Mouse (Mus musculus) limb, embryonic 15.5 days (tissue): ENCODE measurements at regions not wholly inside any gene's neighbourhood (a gene's known extent, or its start where the extent isn't known, plus 50 kb on each side); places are given as distances from the start of the nearest gene placed in this dataset.

Experiments
- ATAC-seq: fragments of 200-750 bp; cut with Nextera tagmentation; 2 replicates; pipeline ENCODE4 v1.8.0; 2017; ENCODE audit warnings: low read depth, moderate TSS enrichment; ENCODE audit not compliant: insufficient number of reproducible peaks, low FRiP score, low TSS enrichment
- H3K27ac ChIP-seq: fragments of 300-500 bp; sonication (generic); 2 replicates; pipeline ENCODE4 v1.5.1; 2015; ENCODE audit warnings: moderate library complexity, mild to moderate bottlenecking, inconsistent platforms
- H3K27me3 ChIP-seq: fragments of 300-500 bp; sonication (generic); 2 replicates; pipeline ENCODE4 v1.6.1; 2015; ENCODE audit warnings: inconsistent platforms
- H3K36me3 ChIP-seq: fragments of 300-500 bp; sonication (generic); 2 replicates; pipeline ENCODE4 v1.6.1; 2015; ENCODE audit warnings: inconsistent platforms
- H3K4me1 ChIP-seq: fragments of 300-500 bp; sonication (generic); 2 replicates; pipeline ENCODE4 v1.6.1; 2015; ENCODE audit warnings: inconsistent platforms
- H3K4me2 ChIP-seq: fragments of 300-500 bp; sonication (generic); 2 replicates; pipeline ENCODE4 v1.6.1; 2015; ENCODE audit warnings: mild to moderate bottlenecking, inconsistent platforms
- H3K4me3 ChIP-seq: fragments of 300-500 bp; sonication (generic); 2 replicates; pipeline ENCODE4 v1.5.1; 2015; ENCODE audit warnings: mild to moderate bottlenecking, inconsistent platforms
- H3K9ac ChIP-seq: fragments of 300-500 bp; sonication (generic); 2 replicates; pipeline ENCODE4 v1.6.1; 2015; ENCODE audit warnings: inconsistent platforms
- H3K9me3 ChIP-seq: fragments of 300-500 bp; sonication (generic); 2 replicates; pipeline ENCODE4 v1.6.1; 2016; ENCODE audit warnings: inconsistent platforms
- WGBS: fragments of 180-500 bp; shearing (Covaris S2); methylation state at CpG from one replicate; pipeline ENCODE4 v1.1.7; 2015; 5-methylcytosine and 5-hydroxymethylcytosine counted together

GRCm38 (mm10) chr14:45993669-45994068 lies 335.7 kb upstream of the Ddhd1 start:
- no peak for ATAC-seq
- H3K9ac ChIP-seq: no peak overlapping the region
- H3K4me2 ChIP-seq: no peak overlapping the region
- WGBS: 9% methylated on average over 3 of the region's 3 CpGs
- no peaks in the 10 kb centered on the region for H3K36me3 ChIP-seq
- peaks cover 7% of the 10 kb centered on the region; the same call in 1 of the 2 replicates for H3K4me1 ChIP-seq
- H3K4me3 ChIP-seq: no peak overlapping the region
- H3K9me3 ChIP-seq: no peaks in the 10 kb centered on the region
- H3K27me3 ChIP-seq: no peaks in the 10 kb centered on the region; the same call in 1 of the 2 replicates
- H3K27ac ChIP-seq: no peak overlapping the region

GRCm38 (mm10) chr14:45996760-45997159 lies 338.8 kb upstream of the Ddhd1 start:
- H3K27me3 ChIP-seq: no peaks in the 10 kb centered on the region
- H3K9ac ChIP-seq: no peak overlapping the region
- no peak overlapping the region for H3K27ac ChIP-seq
- WGBS: 57% methylated on average over 5 of the region's 5 CpGs
- H3K36me3 ChIP-seq: no peaks in the 10 kb centered on the region
- H3K4me3 ChIP-seq: no peak overlapping the region
- H3K9me3 ChIP-seq: no peaks in the 10 kb centered on the region
- no peak overlapping the region for H3K4me2 ChIP-seq
- H3K4me1 ChIP-seq: peaks cover 6% of the 10 kb centered on the region; the same call in 1 of the 2 replicates
- ATAC-seq: no peak

DNA sequence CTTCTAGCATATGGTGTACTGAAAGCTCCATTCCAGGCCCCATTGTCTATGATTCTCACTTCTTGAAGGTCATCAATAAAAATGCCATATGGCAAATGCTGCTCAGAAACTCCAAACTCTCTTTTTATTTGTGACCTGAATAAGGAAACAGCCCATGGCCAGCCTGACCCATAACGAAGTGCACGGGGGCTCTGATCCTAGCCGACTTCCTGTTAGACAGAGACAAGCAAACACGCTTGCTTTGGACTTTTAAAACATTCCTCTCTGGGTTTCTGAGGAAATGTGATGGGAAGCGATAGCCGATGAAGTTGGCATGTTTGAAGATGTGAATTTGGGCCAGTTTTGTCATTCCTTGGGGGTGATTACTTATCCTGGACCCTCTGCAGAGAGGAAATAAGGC lies 346.1 kb upstream of the Ddhd1 start:
- Histone ChIP-seq H3K4me1 (no peaks in the 10 kb centered on the region), H3K27ac (no peak overlapping the region), H3K36me3 (no peaks in the 10 kb centered on the region), H3K27me3 (no peaks in the 10 kb centered on the region), H3K9me3 (no peaks in the 10 kb centered on the region), H3K9ac (no peak overlapping the region), H3K4me2 (no peak overlapping the region), H3K4me3 (no peak overlapping the region)
- WGBS: 59% methylated on average over 6 of the region's 6 CpGs
- no peak for ATAC-seq

- H3K9me3 ChIP-seq: no peaks in the 10 kb centered on the region
- WGBS: 38% methylated on average over 4 of the region's 4 CpGs
- H3K36me3 ChIP-seq: no peaks in the 10 kb centered on the region
- H3K27ac ChIP-seq: no peak overlapping the region
- H3K4me3 ChIP-seq: no peak overlapping the region
- ATAC-seq: no peak
- H3K27me3 ChIP-seq: no peaks in the 10 kb centered on the region
- H3K9ac ChIP-seq: no peak overlapping the region
- H3K4me1 ChIP-seq: no peaks in the 10 kb centered on the region
- no peak overlapping the region for H3K4me2 ChIP-seq
Observed at GRCm38 (mm10) chr14:46005307-46005706, 347.4 kb upstream of the Ddhd1 start.

DNA sequence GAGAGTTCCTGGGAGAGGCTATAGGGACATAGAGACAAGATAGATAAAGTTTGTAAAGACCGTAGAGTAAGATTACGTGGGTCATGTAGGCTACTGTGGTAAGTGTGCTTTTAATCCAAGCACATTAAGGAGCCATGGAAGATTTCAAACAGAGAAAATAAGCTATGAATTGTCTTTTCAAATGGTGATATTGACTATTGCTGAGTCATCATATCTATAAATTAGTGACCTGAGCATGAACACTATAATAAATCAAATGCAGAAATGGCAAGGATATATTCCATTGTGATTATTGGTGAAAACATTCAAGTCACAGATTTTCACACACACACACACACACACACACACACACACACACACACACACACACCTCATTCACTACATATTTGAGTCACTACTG lies 355.3 kb upstream of the Ddhd1 start:
- ATAC-seq: no peak
- H3K9me3 ChIP-seq: no peaks in the 10 kb centered on the region

DNA sequence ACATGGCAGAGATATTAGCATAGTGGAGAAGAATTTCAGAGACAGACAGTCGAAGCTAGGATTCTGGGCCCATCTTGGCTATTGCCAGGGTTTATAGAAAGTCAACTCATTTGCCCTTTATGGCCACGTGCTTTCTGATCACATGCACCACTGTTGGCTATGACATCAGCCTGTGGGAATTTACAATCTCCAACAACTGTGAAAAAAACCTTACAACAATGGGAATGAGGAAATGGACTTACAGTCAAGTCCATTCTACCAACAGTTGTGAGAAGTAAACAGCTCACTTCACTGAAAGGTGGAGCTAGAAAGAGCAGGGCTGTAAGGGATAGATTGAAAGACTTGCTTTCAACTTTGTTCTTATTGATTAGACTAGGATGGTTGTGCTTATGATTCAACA lies 356.1 kb upstream of the Ddhd1 start:
- no peak for ATAC-seq
- Histone ChIP-seq H3K4me1 (peaks cover 9% of the 10 kb centered on the region), H3K9ac (no peak overlapping the region), H3K27me3 (no peaks in the 10 kb centered on the region), H3K4me3 (no peak overlapping the region), H3K9me3 (no peaks in the 10 kb centered on the region), H3K36me3 (no peaks in the 10 kb centered on the region), H3K4me2 (no peak overlapping the region), H3K27ac (no peak overlapping the region)
- WGBS: 48% methylated on average over 2 of the region's 2 CpGs

More for the DNA sequence above, 355.3 kb upstream of the Ddhd1 start:
- H3K36me3 ChIP-seq: no peaks in the 10 kb centered on the region
- no peak overlapping the region for H3K4me2 ChIP-seq
- WGBS: 94% methylated on average over 2 of the region's 2 CpGs
- no peaks in the 10 kb centered on the region for H3K27me3 ChIP-seq
- no peak overlapping the region for H3K9ac ChIP-seq
- no peak overlapping the region for H3K27ac ChIP-seq
- H3K4me3 ChIP-seq: no peak overlapping the region
- peaks cover under 1% of the 10 kb centered on the region; the same call in 1 of the 2 replicates for H3K4me1 ChIP-seq

DNA sequence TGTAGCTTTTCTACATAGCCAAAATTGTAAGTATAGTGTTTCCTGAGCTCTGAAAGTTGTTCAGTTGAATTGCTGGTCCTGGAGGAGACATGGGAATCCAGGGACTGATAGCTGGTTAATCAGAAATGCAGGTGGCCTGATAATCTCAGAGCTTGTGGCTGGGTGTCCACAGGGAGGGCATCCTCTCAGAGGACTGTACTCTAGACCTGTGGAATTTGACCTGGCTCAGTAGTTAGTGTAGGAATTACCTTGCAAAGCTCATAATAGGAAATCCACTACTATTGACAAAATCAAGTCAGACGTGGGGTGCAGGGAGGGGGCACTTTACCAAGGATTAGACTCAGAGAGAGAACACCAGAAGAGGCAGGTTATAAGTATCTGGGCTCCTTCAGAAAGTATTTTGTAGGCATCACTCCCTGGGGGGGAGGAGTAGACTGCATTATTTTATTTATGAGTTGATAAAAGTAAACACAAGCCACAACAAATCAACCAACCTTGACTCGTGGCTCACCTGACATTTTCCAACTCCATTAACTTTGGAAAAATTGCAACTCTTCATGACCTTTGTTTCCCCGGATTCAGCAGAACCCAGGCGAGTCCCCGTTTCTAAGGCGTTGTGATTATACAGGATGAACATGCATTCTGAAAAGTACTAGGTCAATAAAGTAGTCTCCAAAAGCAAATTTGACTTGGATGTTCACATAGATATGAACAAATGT lies 357.9 kb upstream of the Ddhd1 start:
- Histone ChIP-seq H3K4me2 (no peak overlapping the region), H3K9me3 (no peaks in the 10 kb centered on the region), H3K27ac (no peak overlapping the region), H3K27me3 (no peaks in the 10 kb centered on the region), H3K4me1 (peaks cover 17% of the 10 kb centered on the region), H3K4me3 (no peak overlapping the region), H3K9ac (no peak overlapping the region), H3K36me3 (no peaks in the 10 kb centered on the region)
- 80% methylated on average over 6 of the region's 6 CpGs for WGBS
- ATAC-seq: no peak

GRCm38 (mm10) chr14:46016701-46017106 lies 358.8 kb upstream of the Ddhd1 start:
- H3K4me3 ChIP-seq: no peak overlapping the region
- no peaks in the 10 kb centered on the region for H3K9me3 ChIP-seq
- H3K4me1 ChIP-seq: peaks cover 17% of the 10 kb centered on the region
- H3K27me3 ChIP-seq: no peaks in the 10 kb centered on the region
- no peaks in the 10 kb centered on the region for H3K36me3 ChIP-seq
- no peak overlapping the region for H3K27ac ChIP-seq
- H3K9ac ChIP-seq: no peak overlapping the region
- no peak overlapping the region for H3K4me2 ChIP-seq
- no peak for ATAC-seq
- 48% methylated on average over 4 of the region's 4 CpGs for WGBS

GRCm38 (mm10) chr14:46017286-46017685 lies 359.3 kb upstream of the Ddhd1 start:
- Histone ChIP-seq H3K4me3 (no peak overlapping the region), H3K9ac (no peak overlapping the region), H3K9me3 (no peaks in the 10 kb centered on the region), H3K4me2 (no peak overlapping the region), H3K27me3 (no peaks in the 10 kb centered on the region), H3K36me3 (no peaks in the 10 kb centered on the region), H3K4me1 (peaks cover 17% of the 10 kb centered on the region), H3K27ac (no peak overlapping the region)
- 42% methylated on average over 3 of the region's 3 CpGs for WGBS
- no peak for ATAC-seq

DNA sequence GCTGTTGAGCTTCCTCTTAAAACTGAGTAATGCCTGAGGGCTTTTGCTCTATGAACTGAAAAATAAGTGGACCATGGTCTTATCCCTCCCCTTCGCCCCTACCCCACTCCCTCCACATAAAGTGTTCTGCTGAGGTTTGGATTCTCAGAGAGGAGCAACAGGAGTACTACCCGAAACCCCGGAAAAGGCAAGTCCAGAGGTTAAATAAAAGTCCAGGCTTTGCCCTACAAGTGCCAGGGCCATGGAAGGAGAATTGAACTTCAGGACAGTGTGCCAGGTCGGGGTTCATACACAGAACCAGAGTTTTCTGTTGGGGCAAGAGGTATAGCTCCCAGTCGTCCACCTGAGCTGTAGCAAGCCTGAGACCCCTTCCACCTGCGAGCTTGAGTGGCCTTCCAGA lies 360.0 kb upstream of the Ddhd1 start:
- H3K4me1 ChIP-seq: peaks cover 17% of the 10 kb centered on the region
- H3K4me3 ChIP-seq: no peak overlapping the region
- no peak overlapping the region for H3K4me2 ChIP-seq
- H3K9ac ChIP-seq: no peak overlapping the region
- H3K36me3 ChIP-seq: no peaks in the 10 kb centered on the region
- ATAC-seq: no peak
- 79% methylated on average over 6 of the region's 6 CpGs for WGBS
- no peak overlapping the region for H3K27ac ChIP-seq
- H3K9me3 ChIP-seq: no peaks in the 10 kb centered on the region
- H3K27me3 ChIP-seq: no peaks in the 10 kb centered on the region

GRCm38 (mm10) chr14:46019240-46020025 lies 359.8 kb upstream of the Gm15217 start:
- ATAC-seq: no peak
- Histone ChIP-seq H3K4me2 (0 out of 2 replicates have a peak overlapping the region, but pooled peaks have one; percentile 20), H3K36me3 (no peaks in the 10 kb centered on the region), H3K27me3 (0 out of 2 replicates have a peak, but pooled peaks cover 6% of the 10 kb centered on the region), H3K4me1 (peaks cover 17% of the 10 kb centered on the region), H3K4me3 (no peak overlapping the region), H3K27ac (0 out of 2 replicates have a peak overlapping the region, but pooled peaks have one; percentile 22), H3K9me3 (no peaks in the 10 kb centered on the region), H3K9ac (no peak overlapping the region)
- 17% methylated on average over 14 of the region's 14 CpGs for WGBS

- H3K9ac ChIP-seq: no peak overlapping the region
- no peak overlapping the region for H3K4me2 ChIP-seq
- H3K9me3 ChIP-seq: no peaks in the 10 kb centered on the region
- no peaks in the 10 kb centered on the region for H3K27me3 ChIP-seq
- WGBS: 87% methylated on average over 8 of the region's 8 CpGs
- H3K27ac ChIP-seq: no peak overlapping the region
- H3K4me3 ChIP-seq: no peak overlapping the region
- peaks cover 8% of the 10 kb centered on the region for H3K4me1 ChIP-seq
- ATAC-seq: no peak
- no peaks in the 10 kb centered on the region for H3K36me3 ChIP-seq
Observed at GRCm38 (mm10) chr14:46034301-46034700, 344.9 kb upstream of the Gm15217 start.
